Mouse (Mus musculus) hindbrain, embryonic 14.5 days (tissue): Measurements from ENCODE around the gene Lilrb4a. TPM values are rescaled to one million over a fixed set of nuclear protein-coding genes. Genes with fewer than 3 reads are reported as not detected.

ENCODE experiments used
- ATAC-seq: fragments of 200-750 bp; cut with Nextera tagmentation; 2 replicates; pipeline ENCODE4 v1.8.0; 2017; ENCODE audit warnings: moderate number of reproducible peaks, mild to moderate bottlenecking, moderate TSS enrichment, moderate library complexity; ENCODE audit not compliant: low FRiP score
- DNase-seq: peaks from one replicate; pipeline ENCODE4 v3.0.0-alpha.2; 2015; ENCODE audit warnings: low spot score
- H3K27ac ChIP-seq: fragments of 300-500 bp; sonication (generic); 2 replicates; pipeline ENCODE4 v1.5.1; 2014; ENCODE audit warnings: mild to moderate bottlenecking, moderate library complexity
- H3K27me3 ChIP-seq: fragments of 300-500 bp; sonication (generic); 2 replicates; pipeline ENCODE4 v1.6.1; 2014; ENCODE audit warnings: mild to moderate bottlenecking, low read length, mixed read lengths; ENCODE audit not compliant: control insufficient read depth, insufficient read depth
- H3K36me3 ChIP-seq: fragments of 300-500 bp; sonication (generic); replicated peaks from 2 replicates; pipeline ENCODE4 v1.6.1; 2014; ENCODE audit not compliant: control insufficient read depth, insufficient read depth
- H3K4me1 ChIP-seq: fragments of 300-500 bp; sonication (generic); replicated peaks from 2 replicates; pipeline ENCODE4 v1.6.1; 2014; ENCODE audit warnings: antibody characterized with exemption, low read length, mixed read lengths; ENCODE audit not compliant: control insufficient read depth, insufficient read depth
- H3K4me2 ChIP-seq: fragments of 300-500 bp; sonication (generic); replicated peaks from 2 replicates; pipeline ENCODE4 v1.6.1; 2014; ENCODE audit warnings: mild to moderate bottlenecking, moderate library complexity
- H3K4me3 ChIP-seq: fragments of 300-500 bp; sonication (generic); replicated peaks from 2 replicates; pipeline ENCODE4 v1.5.1; 2014; ENCODE audit warnings: mild to moderate bottlenecking, low read length
- H3K9ac ChIP-seq: fragments of 300-500 bp; sonication (generic); 2 replicates; pipeline ENCODE4 v1.6.1; 2014
- H3K9me3 ChIP-seq: fragments of 300-500 bp; sonication (generic); 2 replicates; pipeline ENCODE4 v1.6.1; 2016; ENCODE audit warnings: low read length; ENCODE audit not compliant: control insufficient read depth
- WGBS: fragments of 180-500 bp; shearing (Covaris S2); extraction: QIAGEN DNeasy Blood & Tissue Kit; methylation state at CpG from one replicate; pipeline ENCODE4 v1.1.7; 2014; 5-methylcytosine and 5-hydroxymethylcytosine counted together
- polyA plus RNA-seq: library from polyadenylated mRNA; unstranded; fragments of >200 nt; fragmentation: Nextera tagmentation; extraction: Ambion mirVana; gene quantifications from 2 replicates; pipeline ENCODE4 v1.2.1, GENCODE M21; 2014

The Lilrb4a gene
- polyA plus RNA-seq, 1 experiment from 2014 or later, result 0.59 TPM

GRCm38 (mm10) chr10:51521453-51521852, 30.7 kb downstream of the Lilrb4a start:
- ATAC-seq (no peak), DNase-seq (no peak)
- no peaks in the 10 kb centered on the region for H3K4me1 ChIP-seq
- no peak overlapping the region for H3K4me2 ChIP-seq
- no peaks in the 10 kb centered on the region for H3K9me3 ChIP-seq
- H3K4me3 ChIP-seq, result no peak overlapping the region
- no peaks in the 10 kb centered on the region for H3K27me3 ChIP-seq
- H3K36me3 ChIP-seq, result no peaks in the 10 kb centered on the region
- no peak overlapping the region for H3K9ac ChIP-seq
- no peak overlapping the region for H3K27ac ChIP-seq

DNA sequence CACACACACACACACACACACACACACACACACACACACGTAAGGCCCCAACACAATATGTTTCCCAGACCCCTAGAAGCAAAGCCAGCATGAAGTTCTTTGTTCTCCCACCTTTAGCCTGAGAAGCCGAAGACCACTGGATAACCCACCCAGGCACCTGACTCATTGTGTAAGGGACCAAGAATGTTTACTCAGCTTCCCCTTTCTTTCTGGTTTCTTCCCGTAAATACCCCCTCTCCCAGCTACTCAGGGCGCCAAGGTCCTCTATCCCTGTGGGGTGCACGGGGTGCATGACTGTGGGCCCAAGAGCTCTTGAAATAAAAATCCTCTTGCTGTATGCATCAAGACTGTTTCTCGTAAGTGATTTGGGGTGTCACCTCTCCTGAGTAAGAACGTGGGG, 35.3 kb downstream of the Lilrb4a start:
- H3K36me3 ChIP-seq, result no peaks in the 10 kb centered on the region
- H3K9ac ChIP-seq, result no peak overlapping the region
- no peak overlapping the region for H3K4me2 ChIP-seq
- no peak for ATAC-seq
- no peak overlapping the region for H3K4me3 ChIP-seq
- DNase-seq, result no peak
- H3K27ac ChIP-seq, result no peak overlapping the region
- no peaks in the 10 kb centered on the region for H3K4me1 ChIP-seq
- no peaks in the 10 kb centered on the region for H3K27me3 ChIP-seq
- WGBS, result 76% methylated on average over 7 of the region's 7 CpGs
- H3K9me3 ChIP-seq, result no peaks in the 10 kb centered on the region

DNA sequence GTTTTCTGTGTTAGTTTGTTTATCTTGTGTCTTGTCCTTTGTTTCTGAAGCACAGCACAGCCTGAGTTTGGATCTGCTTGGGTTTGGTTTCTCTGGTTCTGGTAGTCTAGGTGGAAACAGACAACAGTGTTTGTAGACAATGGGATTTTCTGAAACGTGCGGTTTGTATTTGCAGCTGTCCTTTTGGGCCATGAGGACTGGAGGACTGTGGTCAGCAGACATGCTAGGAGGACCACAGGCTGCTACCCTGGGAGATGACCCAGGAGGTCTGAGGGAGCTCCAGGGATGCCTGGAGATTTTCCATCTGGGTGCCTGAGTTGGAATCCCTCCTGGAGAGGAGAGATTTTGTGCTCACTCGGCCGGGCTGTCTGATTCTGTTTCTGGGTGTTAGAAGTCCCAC, 35.9 kb downstream of the Lilrb4a start:
- H3K9me3 ChIP-seq, result no peaks in the 10 kb centered on the region
- H3K4me3 ChIP-seq, result no peak overlapping the region
- no peak overlapping the region for H3K4me2 ChIP-seq
- ATAC-seq (no peak), DNase-seq (no peak)
- no peak overlapping the region for H3K27ac ChIP-seq
- H3K36me3 ChIP-seq, result no peaks in the 10 kb centered on the region
- no peak overlapping the region for H3K9ac ChIP-seq
- H3K4me1 ChIP-seq, result no peaks in the 10 kb centered on the region
- WGBS, result 77% methylated on average over 4 of the region's 4 CpGs
- H3K27me3 ChIP-seq, result no peaks in the 10 kb centered on the region

DNA sequence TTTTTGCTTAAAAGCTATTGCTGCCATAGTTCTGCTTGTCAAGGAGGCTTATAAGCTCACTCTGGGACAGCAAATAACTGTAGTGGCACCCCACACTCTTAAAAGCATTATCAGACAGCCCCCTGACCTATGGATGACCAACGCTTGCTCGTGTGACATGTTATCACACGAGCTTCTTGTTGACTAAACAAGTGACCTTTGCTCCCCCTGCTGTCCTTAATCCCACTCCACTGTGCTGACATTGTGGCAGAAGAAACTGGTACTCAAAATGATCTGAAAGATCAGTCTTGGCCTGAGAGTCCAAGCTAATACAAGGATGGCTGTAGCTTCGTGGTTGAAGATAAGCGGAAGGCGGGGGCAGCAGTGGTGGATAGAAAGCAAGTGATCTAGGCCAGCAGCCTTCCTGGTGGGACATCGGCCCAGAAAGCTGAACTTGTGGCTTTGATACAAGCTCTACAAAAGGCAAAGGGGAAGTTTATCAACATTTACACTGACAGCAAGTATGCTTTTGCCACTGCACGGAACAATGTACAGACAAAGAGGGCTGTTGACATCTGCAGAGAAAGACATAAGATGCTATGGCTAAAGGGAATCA, 38.2 kb downstream of the Lilrb4a start:
- no peak overlapping the region for H3K4me3 ChIP-seq
- no peak for DNase-seq
- no peak for ATAC-seq
- no peaks in the 10 kb centered on the region for H3K36me3 ChIP-seq
- H3K9me3 ChIP-seq, result no peaks in the 10 kb centered on the region
- H3K27me3 ChIP-seq, result no peaks in the 10 kb centered on the region
- no peak overlapping the region for H3K4me2 ChIP-seq
- 78% methylated on average over 8 of the region's 8 CpGs for whole genome bisulfite sequencing
- H3K27ac ChIP-seq, result no peak overlapping the region
- no peak overlapping the region for H3K9ac ChIP-seq
- no peaks in the 10 kb centered on the region for H3K4me1 ChIP-seq

GRCm38 (mm10) chr10:51529497-51529896, 38.7 kb downstream of the Lilrb4a start:
- no peaks in the 10 kb centered on the region for H3K36me3 ChIP-seq
- ATAC-seq, result no peak
- no peaks in the 10 kb centered on the region for H3K9me3 ChIP-seq
- H3K4me1 ChIP-seq, result no peaks in the 10 kb centered on the region
- H3K27ac ChIP-seq, result no peak overlapping the region
- DNase-seq, result no peak
- WGBS, result 86% methylated on average over 3 of the region's 3 CpGs
- H3K4me2 ChIP-seq, result no peak overlapping the region
- no peak overlapping the region for H3K9ac ChIP-seq
- H3K27me3 ChIP-seq, result no peaks in the 10 kb centered on the region
- no peak overlapping the region for H3K4me3 ChIP-seq

DNA sequence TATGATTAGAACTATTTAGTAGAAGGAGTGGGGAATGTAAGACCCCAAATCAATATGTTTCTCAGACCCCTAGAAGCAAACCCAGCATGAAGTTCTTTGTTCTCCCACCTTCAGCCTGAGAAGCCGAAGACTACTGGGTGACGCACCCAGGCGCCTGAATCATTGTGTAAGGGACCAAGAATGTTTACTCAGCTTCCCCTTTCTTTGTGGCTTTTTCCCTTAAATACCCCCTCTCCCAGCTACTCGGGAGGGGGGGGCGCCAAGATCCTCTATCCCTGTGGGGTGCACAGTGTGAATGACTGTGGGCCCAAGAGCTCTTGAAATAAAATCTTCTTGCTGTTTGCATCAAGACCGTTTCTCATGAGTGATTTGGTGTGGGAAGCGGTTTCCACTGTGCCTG, 40.1 kb downstream of the Lilrb4a start:
- Histone ChIP-seq H3K9me3 (no peaks in the 10 kb centered on the region), H3K4me3 (no peak overlapping the region), H3K27me3 (no peaks in the 10 kb centered on the region), H3K9ac (no peak overlapping the region), H3K4me1 (no peaks in the 10 kb centered on the region), H3K27ac (no peak overlapping the region), H3K36me3 (no peaks in the 10 kb centered on the region), H3K4me2 (no peak overlapping the region)
- WGBS, result 90% methylated on average over 7 of the region's 7 CpGs
- DNase-seq (no peak), ATAC-seq (no peak)

Other genes starting within 250 kb of the Lilrb4a start
- gene Gm49339, start 10.3 kb upstream of the Lilrb4a start, polyA plus RNA-seq, result not detected in 2 replicates
- gene Lilr4b, start 10.3 kb upstream of the Lilrb4a start, polyA plus RNA-seq, result 0.37 and 0.51 TPM in 2 replicates
- gene Fam162b, start 99.6 kb downstream of the Lilrb4a start, polyA plus RNA-seq, result 2.2 and 4.2 TPM in 2 replicates
- not detected in 2 replicates for gene Gprc6a, start 140.5 kb downstream of the Lilrb4a start, polyA plus RNA-seq
- gene Rfx6, start 186.8 kb downstream of the Lilrb4a start, polyA plus RNA-seq, result not detected in 2 replicates